Mouse (Mus musculus): ENCODE data around the gene Artn. TPM values are rescaled to one million over a fixed set of nuclear protein-coding genes. Genes with fewer than 3 reads are reported as not detected.

Gene Artn
- polyA plus RNA-seq, 1 experiment from 2014 or later: 16.8 TPM

GRCm38 (mm10) chr4:117946639-117947305, 17.2 kb upstream of the Artn start:
- Histone ChIP-seq H3K4me1 (replicated peaks) (peaks cover 14% of the 10 kb centered on the region), H3K4me3 (replicated peaks) (no peak overlapping the region), H3K9ac (replicated peaks) (no peak overlapping the region), H3K4me2 (no peak overlapping the region), H3K27me3 (no peaks in the 10 kb centered on the region), H3K36me3 (peaks cover 29% of the 10 kb centered on the region), H3K27ac (no peak overlapping the region), H3K9me3 (no peaks in the 10 kb centered on the region)
- ATAC-seq (ENCODE audit: insufficient number of reproducible peaks, insufficient read depth, low FRiP score, low TSS enrichment, low read depth): no peak
- 82% methylated on average over 11 of the region's 11 CpGs for WGBS

GRCm38 (mm10) chr4:117943317-117943716, 13.8 kb upstream of the Artn start:
- H3K4me1 ChIP-seq (replicated peaks): peaks cover 14% of the 10 kb centered on the region
- no peaks in the 10 kb centered on the region for H3K9me3 ChIP-seq
- no peak for ATAC-seq (ENCODE audit: insufficient number of reproducible peaks, insufficient read depth, low FRiP score, low TSS enrichment, low read depth)
- whole genome bisulfite sequencing: 8% methylated on average over 5 of the region's 5 CpGs
- no peak overlapping the region for H3K4me2 ChIP-seq
- H3K27me3 ChIP-seq: no peaks in the 10 kb centered on the region
- no peak overlapping the region for H3K4me3 ChIP-seq (replicated peaks)
- H3K9ac ChIP-seq (replicated peaks): no peak overlapping the region
- H3K27ac ChIP-seq: no peak overlapping the region
- H3K36me3 ChIP-seq: peaks cover 34% of the 10 kb centered on the region

- H3K36me3 ChIP-seq: peaks cover 44% of the 10 kb centered on the region
- H3K9ac ChIP-seq (replicated peaks): no peak overlapping the region
- no peak overlapping the region for H3K4me2 ChIP-seq
- H3K27me3 ChIP-seq: no peaks in the 10 kb centered on the region
- no peak overlapping the region for H3K27ac ChIP-seq
- no peak overlapping the region for H3K4me3 ChIP-seq (replicated peaks)
- no peaks in the 10 kb centered on the region for H3K9me3 ChIP-seq
- 94% methylated on average over 5 of the region's 5 CpGs for WGBS
- H3K4me1 ChIP-seq (replicated peaks): no peaks in the 10 kb centered on the region
- ATAC-seq (ENCODE audit: insufficient number of reproducible peaks, insufficient read depth, low FRiP score, low TSS enrichment, low read depth): no peak
These were observed 7.4 kb upstream of the Artn start for GRCm38 (mm10) chr4:117936964-117937363.

GRCm38 (mm10) chr4:117934081-117934480, 4.5 kb upstream of the Artn start:
- Histone ChIP-seq H3K4me3 (replicated peaks) (no peak overlapping the region), H3K4me2 (no peak overlapping the region), H3K27me3 (no peaks in the 10 kb centered on the region), H3K27ac (no peak overlapping the region), H3K4me1 (replicated peaks) (peaks cover 11% of the 10 kb centered on the region), H3K9ac (replicated peaks) (no peak overlapping the region), H3K36me3 (peaks cover 32% of the 10 kb centered on the region), H3K9me3 (no peaks in the 10 kb centered on the region)
- ATAC-seq (ENCODE audit: insufficient number of reproducible peaks, insufficient read depth, low FRiP score, low TSS enrichment, low read depth): no peak
- 90% methylated on average over 4 of the region's 4 CpGs for WGBS

GRCm38 (mm10) chr4:117933248-117933647, 3.7 kb upstream of the Artn start:
- 0 out of 2 replicates have a peak, but pooled peaks cover 2% of the 10 kb centered on the region for H3K27me3 ChIP-seq
- no peak for ATAC-seq (ENCODE audit: insufficient number of reproducible peaks, insufficient read depth, low FRiP score, low TSS enrichment, low read depth)
- H3K27ac ChIP-seq: no peak overlapping the region
- peaks cover 29% of the 10 kb centered on the region for H3K36me3 ChIP-seq
- H3K9me3 ChIP-seq: no peaks in the 10 kb centered on the region
- H3K4me1 ChIP-seq (replicated peaks): peaks cover 19% of the 10 kb centered on the region
- WGBS: 85% methylated on average over 5 of the region's 5 CpGs
- H3K4me2 ChIP-seq: no peak overlapping the region
- H3K4me3 ChIP-seq (replicated peaks): no peak overlapping the region
- no peak overlapping the region for H3K9ac ChIP-seq (replicated peaks)

- H3K27ac ChIP-seq: peak overlapping the region; percentile 82
These were observed 793 bp downstream of the Artn start for GRCm38 (mm10) chr4:117928699-117929241.

GRCm38 (mm10) chr4:117928234-117928633, 1.3 kb downstream of the Artn start:
- no peak; the same call in 1 of the 2 replicates for ATAC-seq (ENCODE audit: insufficient number of reproducible peaks, insufficient read depth, low FRiP score, low TSS enrichment, low read depth)
- peaks cover 23% of the 10 kb centered on the region for H3K36me3 ChIP-seq
- peaks cover 47% of the 10 kb centered on the region for H3K27me3 ChIP-seq
- peak overlapping the region; percentile 97 for H3K4me2 ChIP-seq
- H3K4me3 ChIP-seq (replicated peaks): peak overlapping the region; percentile 49
- WGBS: 7% methylated on average over 6 of the region's 6 CpGs
- H3K4me1 ChIP-seq (replicated peaks): peaks cover 40% of the 10 kb centered on the region
- H3K9me3 ChIP-seq: no peaks in the 10 kb centered on the region
- peak overlapping the region; percentile 31; the same call in 1 of the 2 replicates for H3K27ac ChIP-seq
- H3K9ac ChIP-seq (replicated peaks): no peak overlapping the region

More at GRCm38 (mm10) chr4:117928699-117929241, 793 bp downstream of the Artn start:
- H3K9me3 ChIP-seq: no peaks in the 10 kb centered on the region
- H3K4me1 ChIP-seq (replicated peaks): peaks cover 40% of the 10 kb centered on the region
- WGBS: 1% methylated on average over 13 of the region's 13 CpGs
- ATAC-seq (ENCODE audit: insufficient number of reproducible peaks, insufficient read depth, low FRiP score, low TSS enrichment, low read depth): peak; percentile 21; the same call in 1 of the 2 replicates
- peak overlapping the region; percentile 49 for H3K4me3 ChIP-seq (replicated peaks)
- H3K27me3 ChIP-seq: peaks cover 46% of the 10 kb centered on the region
- peak overlapping the region; percentile 64 for H3K9ac ChIP-seq (replicated peaks)
- H3K4me2 ChIP-seq: peak overlapping the region; percentile 97
- H3K36me3 ChIP-seq: peaks cover 23% of the 10 kb centered on the region

- ATAC-seq (ENCODE audit: insufficient number of reproducible peaks, insufficient read depth, low FRiP score, low TSS enrichment, low read depth): no peak
- Histone ChIP-seq H3K4me1 (replicated peaks) (peaks cover 40% of the 10 kb centered on the region), H3K9ac (replicated peaks) (peak overlapping the region; percentile 63), H3K36me3 (peaks cover 12% of the 10 kb centered on the region; the same call in 1 of the 2 replicates), H3K27ac (no peak overlapping the region), H3K4me2 (peak overlapping the region; percentile 97), H3K9me3 (no peaks in the 10 kb centered on the region), H3K27me3 (peaks cover 49% of the 10 kb centered on the region), H3K4me3 (replicated peaks) (peak overlapping the region; percentile 49)
- WGBS: 1% methylated on average over 71 of the region's 71 CpGs
These were observed 2.7 kb downstream of the Artn start for GRCm38 (mm10) chr4:117926545-117927482.

GRCm38 (mm10) chr4:117924916-117925315, 4.6 kb downstream of the Artn start:
- H3K27me3 ChIP-seq: peaks cover 51% of the 10 kb centered on the region
- no peak overlapping the region for H3K27ac ChIP-seq
- no peak overlapping the region for H3K4me2 ChIP-seq
- no peak overlapping the region for H3K4me3 ChIP-seq (replicated peaks)
- peaks cover 36% of the 10 kb centered on the region for H3K4me1 ChIP-seq (replicated peaks)
- no peak for ATAC-seq (ENCODE audit: insufficient number of reproducible peaks, insufficient read depth, low FRiP score, low TSS enrichment, low read depth)
- no peaks in the 10 kb centered on the region for H3K9me3 ChIP-seq
- WGBS: 56% methylated on average over 6 of the region's 6 CpGs
- H3K9ac ChIP-seq (replicated peaks): no peak overlapping the region
- H3K36me3 ChIP-seq: peaks cover 9% of the 10 kb centered on the region; the same call in 1 of the 2 replicates

GRCm38 (mm10) chr4:117923450-117923849, 6.1 kb downstream of the Artn start:
- peaks cover 23% of the 10 kb centered on the region for H3K4me1 ChIP-seq (replicated peaks)
- ATAC-seq (ENCODE audit: insufficient number of reproducible peaks, insufficient read depth, low FRiP score, low TSS enrichment, low read depth): no peak
- no peak overlapping the region for H3K9ac ChIP-seq (replicated peaks)
- H3K4me2 ChIP-seq: no peak overlapping the region
- H3K4me3 ChIP-seq (replicated peaks): no peak overlapping the region
- no peaks in the 10 kb centered on the region for H3K9me3 ChIP-seq
- peaks cover 51% of the 10 kb centered on the region for H3K27me3 ChIP-seq
- peaks cover 9% of the 10 kb centered on the region; the same call in 1 of the 2 replicates for H3K36me3 ChIP-seq
- WGBS: 61% methylated on average over 2 of the region's 2 CpGs
- H3K27ac ChIP-seq: no peak overlapping the region

- ATAC-seq (ENCODE audit: insufficient number of reproducible peaks, insufficient read depth, low FRiP score, low TSS enrichment, low read depth): no peak
- Histone ChIP-seq H3K27me3 (peaks cover 31% of the 10 kb centered on the region), H3K36me3 (peaks cover 9% of the 10 kb centered on the region; the same call in 1 of the 2 replicates), H3K4me1 (replicated peaks) (peaks cover 3% of the 10 kb centered on the region; the same call in 1 of the 2 replicates), H3K9ac (replicated peaks) (no peak overlapping the region), H3K9me3 (no peaks in the 10 kb centered on the region), H3K4me2 (no peak overlapping the region), H3K27ac (no peak overlapping the region), H3K4me3 (replicated peaks) (no peak overlapping the region)
- 80% methylated on average over 2 of the region's 2 CpGs for WGBS
These were observed 8.2 kb downstream of the Artn start for GRCm38 (mm10) chr4:117921358-117921757.

Measured in limb, embryonic 12.5 days (tissue).